Mouse (Mus musculus): ENCODE results near the gene Catsperz.

The Catsperz gene

GRCm38 (mm10) chr19:6925307-6925573, at the start of gene Catsperz:
Gene Catsperz, minus strand, starts transcription at chr19:6925380.
- DNase-seq (ENCODE audit: low spot score), result no peak

GRCm38 (mm10) chr19:6974211-6975205, 49.3 kb upstream of the Catsperz start, which contains the start of gene Ppp1r14b:
Gene Ppp1r14b, plus strand, starts transcription at chr19:6974968.
- DNase-seq (ENCODE audit: low spot score), result no peak

- DNase-seq (ENCODE audit: low spot score), result no peak
These were observed 48.5 kb upstream of the Catsperz start for GRCm38 (mm10) chr19:6973581-6974190.

- no peak for DNase-seq (ENCODE audit: low spot score)
These were observed 47.2 kb upstream of the Catsperz start for GRCm38 (mm10) chr19:6972247-6972917.

- no peak for DNase-seq (ENCODE audit: low spot score)
These were observed 46.5 kb upstream of the Catsperz start for GRCm38 (mm10) chr19:6971644-6972043.

GRCm38 (mm10) chr19:6970460-6971085, 45.4 kb upstream of the Catsperz start:
- no peak for DNase-seq (ENCODE audit: low spot score)

- DNase-seq (ENCODE audit: low spot score), result no peak
These were observed 44.6 kb upstream of the Catsperz start for GRCm38 (mm10) chr19:6969665-6970381.

GRCm38 (mm10) chr19:6969291-6969664, 44.1 kb upstream of the Catsperz start:
- no peak for DNase-seq (ENCODE audit: low spot score)

- DNase-seq (ENCODE audit: low spot score), result no peak
These were observed 43.5 kb upstream of the Catsperz start for GRCm38 (mm10) chr19:6968491-6969271.

GRCm38 (mm10) chr19:6956461-6956860, 31.3 kb upstream of the Catsperz start:
- no peak for DNase-seq (ENCODE audit: low spot score)

GRCm38 (mm10) chr19:6955424-6955823, 30.2 kb upstream of the Catsperz start:
- no peak for DNase-seq (ENCODE audit: low spot score)

GRCm38 (mm10) chr19:6954046-6954445, 28.9 kb upstream of the Catsperz start:
- DNase-seq (ENCODE audit: low spot score), result no peak

GRCm38 (mm10) chr19:6952712-6953037, 27.5 kb upstream of the Catsperz start:
- no peak for DNase-seq (ENCODE audit: low spot score)

- no peak for DNase-seq (ENCODE audit: low spot score)
These were observed 27.0 kb upstream of the Catsperz start for GRCm38 (mm10) chr19:6951994-6952711.

- DNase-seq (ENCODE audit: low spot score), result peak; percentile 85
These were observed 26.3 kb upstream of the Catsperz start for GRCm38 (mm10) chr19:6951381-6951968.

- peak; percentile 49 for DNase-seq (ENCODE audit: low spot score)
These were observed 25.5 kb upstream of the Catsperz start for GRCm38 (mm10) chr19:6950613-6951153.

- DNase-seq (ENCODE audit: low spot score), result no peak
These were observed 24.8 kb upstream of the Catsperz start for GRCm38 (mm10) chr19:6949951-6950350.

- no peak for DNase-seq (ENCODE audit: low spot score)
These were observed 24.4 kb upstream of the Catsperz start for GRCm38 (mm10) chr19:6949532-6949931.

- no peak for DNase-seq (ENCODE audit: low spot score)
These were observed 23.0 kb upstream of the Catsperz start for GRCm38 (mm10) chr19:6948186-6948585.

- DNase-seq (ENCODE audit: low spot score), result no peak
These were observed 22.6 kb upstream of the Catsperz start for GRCm38 (mm10) chr19:6947742-6948141.
